Mouse (Mus musculus): ENCODE measurements around the gene Usp24. TPM values are rescaled to one million over a fixed set of nuclear protein-coding genes. Genes with fewer than 3 reads are reported as not detected.

The Usp24 gene
- polyA plus RNA-seq, 1 experiment from 2014 or later = 8.9 TPM

DNA sequence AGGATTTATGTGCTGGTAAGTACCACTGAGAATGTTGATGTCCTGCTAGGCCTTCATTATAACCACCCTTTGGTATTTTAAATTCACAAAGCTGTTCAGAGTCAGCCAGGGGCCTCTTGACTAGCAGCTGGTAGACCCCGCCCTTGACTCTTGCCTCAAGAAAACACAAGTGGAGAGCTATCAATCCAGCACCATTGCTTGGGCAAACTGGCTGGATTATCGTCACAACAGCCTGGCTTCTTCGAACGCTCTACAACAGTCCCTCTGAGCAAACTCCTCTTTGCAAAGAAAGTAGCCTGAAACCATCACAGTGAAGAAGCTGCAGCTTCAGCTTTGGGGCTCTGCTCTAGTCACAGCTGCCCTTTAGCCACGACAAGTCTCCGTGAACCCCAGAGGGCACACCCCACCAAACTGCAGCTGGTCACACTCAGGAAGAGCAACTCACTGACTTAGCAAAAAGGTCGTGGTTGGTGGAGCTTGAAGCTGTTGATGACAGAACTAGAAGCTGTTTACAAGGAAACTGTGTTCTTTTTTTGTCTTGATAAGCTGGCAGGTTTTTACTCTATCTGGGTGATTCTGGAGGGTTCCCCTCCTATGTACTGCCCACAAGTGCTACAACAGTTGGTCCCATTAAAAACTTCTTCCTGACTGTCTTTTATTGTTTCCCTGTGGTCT lies 19.5 kb upstream of the Usp24 start:
- H3K4me3 ChIP-seq = no peak overlapping the region
- H3K9me3 ChIP-seq = no peaks in the 10 kb centered on the region
- H3K9ac ChIP-seq (replicated peaks) = no peak overlapping the region
- H3K36me3 ChIP-seq = no peaks in the 10 kb centered on the region
- H3K27me3 ChIP-seq = no peaks in the 10 kb centered on the region
- ATAC-seq (replicated peaks) = no peak
- no peak overlapping the region for H3K4me2 ChIP-seq (replicated peaks)
- 90% methylated on average over 7 of the region's 7 CpGs for WGBS
- no peak overlapping the region for H3K27ac ChIP-seq (replicated peaks)
- H3K4me1 ChIP-seq = no peaks in the 10 kb centered on the region

DNA sequence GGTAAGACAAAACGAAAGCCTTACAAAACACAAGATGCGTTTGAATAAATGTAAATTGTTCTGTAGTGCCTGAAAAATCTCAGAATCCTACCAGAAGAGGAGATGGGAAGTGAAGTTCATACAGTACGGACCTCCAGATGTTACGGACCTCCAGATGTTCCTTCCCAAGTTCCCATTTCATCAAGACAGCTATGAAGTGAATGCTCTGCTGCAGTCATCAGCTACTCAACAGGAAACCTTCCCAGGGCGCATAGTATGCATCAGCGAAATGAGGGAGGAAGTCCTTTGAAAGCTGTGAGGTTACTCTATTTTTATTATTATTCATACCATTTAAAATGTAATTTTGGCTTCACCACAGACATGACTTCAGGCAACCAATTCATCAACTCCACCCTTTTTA lies 14.7 kb upstream of the Usp24 start:
- Histone ChIP-seq H3K9ac (replicated peaks) (no peak overlapping the region), H3K27ac (replicated peaks) (no peak overlapping the region), H3K36me3 (no peaks in the 10 kb centered on the region), H3K27me3 (no peaks in the 10 kb centered on the region), H3K4me3 (no peak overlapping the region), H3K9me3 (no peaks in the 10 kb centered on the region), H3K4me1 (no peaks in the 10 kb centered on the region), H3K4me2 (replicated peaks) (no peak overlapping the region)
- 87% methylated on average over 6 of the region's 6 CpGs for WGBS
- no peak for ATAC-seq (replicated peaks)

DNA sequence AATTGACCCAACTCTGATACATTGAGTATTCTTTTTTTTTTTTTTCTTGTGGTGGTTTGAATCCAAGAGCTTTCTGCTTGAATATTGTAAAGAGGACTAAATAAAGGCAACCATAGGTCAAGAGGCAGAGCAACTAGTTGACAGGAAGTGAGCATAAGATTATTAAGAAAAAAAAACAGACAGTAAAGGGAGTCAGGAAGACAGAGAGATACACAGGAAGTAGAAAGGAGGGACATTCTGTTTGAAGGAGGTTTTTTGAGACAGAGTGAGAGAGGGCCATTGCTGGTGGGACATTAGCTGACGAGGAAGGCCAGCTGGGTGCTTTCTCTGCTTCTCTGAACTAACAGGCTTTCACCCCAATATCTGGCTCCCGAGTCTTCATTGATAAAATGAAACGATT lies 7.9 kb upstream of the Usp24 start:
- WGBS = 90% methylated on average over 3 of the region's 3 CpGs
- H3K36me3 ChIP-seq = no peaks in the 10 kb centered on the region
- ATAC-seq (replicated peaks) = no peak
- no peak overlapping the region for H3K27ac ChIP-seq (replicated peaks)
- H3K9ac ChIP-seq (replicated peaks) = no peak overlapping the region
- no peak overlapping the region for H3K4me3 ChIP-seq
- no peaks in the 10 kb centered on the region for H3K27me3 ChIP-seq
- H3K9me3 ChIP-seq = no peaks in the 10 kb centered on the region
- H3K4me2 ChIP-seq (replicated peaks) = no peak overlapping the region
- H3K4me1 ChIP-seq = no peaks in the 10 kb centered on the region

DNA sequence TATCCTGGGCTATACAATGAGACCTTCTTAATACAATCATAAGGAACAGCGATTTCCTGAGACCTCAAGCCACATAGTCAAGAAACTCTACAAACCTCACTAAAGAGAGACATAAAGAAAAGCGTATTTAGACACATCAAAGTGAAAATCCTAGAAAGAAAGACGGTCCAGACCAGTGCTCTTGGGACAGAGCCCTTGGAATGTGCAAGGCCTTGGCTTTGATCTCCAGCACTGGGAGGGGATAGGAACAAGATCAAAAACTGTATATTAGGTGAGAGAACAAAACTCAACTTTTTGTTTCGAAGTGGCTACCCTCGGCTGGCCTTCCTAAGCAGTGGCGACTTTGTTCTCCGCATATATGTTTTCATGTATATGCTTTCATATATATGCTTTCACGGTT lies 3.4 kb upstream of the Usp24 start:
- H3K4me2 ChIP-seq (replicated peaks) = no peak overlapping the region
- no peak for ATAC-seq (replicated peaks)
- H3K36me3 ChIP-seq = no peaks in the 10 kb centered on the region
- H3K27me3 ChIP-seq = no peaks in the 10 kb centered on the region
- H3K9me3 ChIP-seq = no peaks in the 10 kb centered on the region
- no peak overlapping the region for H3K9ac ChIP-seq (replicated peaks)
- no peak overlapping the region for H3K27ac ChIP-seq (replicated peaks)
- H3K4me1 ChIP-seq = peaks cover 13% of the 10 kb centered on the region
- no peak overlapping the region for H3K4me3 ChIP-seq
- WGBS = 77% methylated on average over 8 of the region's 8 CpGs

DNA sequence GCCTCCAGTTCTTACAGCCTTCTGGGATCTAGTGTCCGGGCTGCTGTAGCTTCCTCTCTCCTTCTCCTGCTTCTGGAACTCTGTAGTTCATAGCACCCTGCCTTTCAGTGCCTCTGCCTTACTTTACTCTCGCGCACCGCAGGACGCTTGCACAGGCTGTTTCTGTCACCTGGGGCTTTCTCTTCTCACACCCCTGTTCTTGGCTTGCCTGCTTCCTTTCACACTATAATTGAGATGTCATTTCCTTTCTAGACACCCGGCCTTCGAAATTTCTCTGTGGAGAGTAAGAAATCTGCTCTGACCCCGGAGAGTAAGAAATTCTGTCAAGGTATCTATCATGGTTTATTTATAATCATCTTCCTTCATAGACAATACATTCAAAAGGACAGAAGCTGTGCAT lies 2.9 kb upstream of the Usp24 start:
- Histone ChIP-seq H3K4me1 (peaks cover 17% of the 10 kb centered on the region), H3K9me3 (no peaks in the 10 kb centered on the region), H3K4me3 (no peak overlapping the region), H3K27ac (replicated peaks) (no peak overlapping the region), H3K27me3 (no peaks in the 10 kb centered on the region), H3K36me3 (no peaks in the 10 kb centered on the region), H3K9ac (replicated peaks) (no peak overlapping the region), H3K4me2 (replicated peaks) (no peak overlapping the region)
- ATAC-seq (replicated peaks) = no peak
- WGBS = 91% methylated on average over 8 of the region's 8 CpGs

DNA sequence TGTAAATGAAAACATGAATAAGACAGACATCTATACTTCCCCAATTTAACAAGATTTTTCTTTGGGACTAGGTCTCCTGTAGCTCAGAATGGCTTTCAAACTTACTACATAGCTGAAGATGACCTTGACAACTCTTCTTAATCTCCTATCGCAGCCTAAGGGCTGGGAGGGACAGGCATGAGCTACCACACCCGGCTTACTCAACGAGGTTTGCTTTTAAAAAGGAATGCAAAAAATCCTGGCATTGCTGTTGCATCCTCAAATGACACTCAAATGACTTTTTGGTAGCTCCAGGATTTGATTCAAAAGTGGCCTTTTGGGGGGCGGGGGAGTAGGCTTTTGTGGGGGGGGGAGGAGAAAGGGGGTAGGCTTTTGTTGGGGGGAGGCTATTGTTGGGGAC lies 2.1 kb upstream of the Usp24 start:
- peaks cover 25% of the 10 kb centered on the region for H3K4me1 ChIP-seq
- no peaks in the 10 kb centered on the region for H3K27me3 ChIP-seq
- H3K9me3 ChIP-seq = no peaks in the 10 kb centered on the region
- H3K36me3 ChIP-seq = no peaks in the 10 kb centered on the region
- H3K4me3 ChIP-seq = no peak overlapping the region
- ATAC-seq (replicated peaks) = no peak
- H3K27ac ChIP-seq (replicated peaks) = no peak overlapping the region
- no peak overlapping the region for H3K9ac ChIP-seq (replicated peaks)
- H3K4me2 ChIP-seq (replicated peaks) = no peak overlapping the region
- WGBS = 59% methylated on average over 4 of the region's 4 CpGs

DNA sequence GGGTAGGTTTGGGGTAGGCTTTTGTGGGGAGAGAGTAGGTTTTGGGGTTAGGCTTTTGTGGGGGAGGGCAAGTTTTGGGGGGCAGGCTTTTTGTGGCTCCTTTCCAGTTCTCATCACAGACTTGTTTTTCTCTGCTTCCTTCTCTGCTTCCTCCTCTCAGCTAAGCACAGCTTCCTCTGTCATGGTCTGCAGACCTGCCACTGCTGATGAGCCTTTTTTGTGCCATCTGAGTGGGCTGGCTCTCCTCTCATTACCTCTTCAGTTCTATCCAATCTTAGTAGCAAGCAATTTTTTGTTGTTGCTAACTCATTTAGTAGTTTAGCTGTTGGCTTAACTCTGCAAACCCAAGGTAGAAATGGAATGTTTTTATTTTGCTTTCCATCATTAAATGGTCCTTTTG lies 1.7 kb upstream of the Usp24 start:
- no peak for ATAC-seq (replicated peaks)
- H3K4me3 ChIP-seq = no peak overlapping the region
- H3K4me1 ChIP-seq = peaks cover 29% of the 10 kb centered on the region
- H3K27ac ChIP-seq (replicated peaks) = no peak overlapping the region
- H3K9ac ChIP-seq (replicated peaks) = no peak overlapping the region
- H3K36me3 ChIP-seq = no peaks in the 10 kb centered on the region
- H3K4me2 ChIP-seq (replicated peaks) = no peak overlapping the region
- H3K27me3 ChIP-seq = no peaks in the 10 kb centered on the region
- no peaks in the 10 kb centered on the region for H3K9me3 ChIP-seq

DNA sequence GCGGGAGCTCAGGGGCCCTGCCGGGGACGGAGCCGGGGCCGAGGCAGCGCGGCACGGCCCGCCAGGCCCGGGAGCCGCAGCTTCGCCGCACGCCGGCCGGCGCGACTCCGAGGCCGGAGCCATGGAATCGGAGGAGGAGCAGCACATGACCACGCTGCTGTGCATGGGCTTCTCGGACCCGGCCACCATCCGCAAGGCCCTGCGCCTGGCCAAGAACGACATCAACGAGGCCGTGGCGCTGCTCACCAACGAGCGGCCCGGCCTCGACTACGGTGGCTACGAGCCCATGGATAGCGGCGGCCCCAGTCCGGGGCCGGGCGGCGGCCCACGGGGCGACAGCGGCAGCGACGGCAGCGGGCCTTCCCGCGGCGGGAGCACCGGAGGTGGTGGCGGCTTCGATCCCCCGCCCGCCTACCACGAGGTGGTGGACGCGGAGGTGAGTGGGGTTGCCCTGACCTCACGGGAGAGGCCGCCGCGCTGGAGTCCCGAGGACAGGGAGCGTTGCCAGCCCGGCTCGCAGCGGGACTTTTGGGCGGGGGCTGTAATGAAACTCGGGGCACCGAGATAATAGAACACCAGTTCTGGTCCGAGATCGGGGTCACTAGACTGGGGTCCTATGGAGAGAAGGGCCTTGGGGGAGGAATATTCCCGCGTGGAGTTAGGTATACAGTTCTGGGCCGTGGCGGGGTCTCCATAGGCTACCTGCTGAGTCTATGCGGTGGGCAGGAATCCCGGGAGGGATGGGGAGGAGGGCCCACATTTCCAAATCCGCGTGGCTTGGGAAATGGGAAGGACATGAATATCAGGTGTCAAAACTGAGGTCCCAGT lies 552 bp downstream of the Usp24 start:
- Histone ChIP-seq H3K27me3 (no peaks in the 10 kb centered on the region), H3K9ac (replicated peaks) (peak overlapping the region; percentile 97), H3K36me3 (no peaks in the 10 kb centered on the region), H3K4me3 (peak overlapping the region; percentile 95), H3K4me2 (replicated peaks) (peak overlapping the region; percentile 75), H3K27ac (replicated peaks) (peak overlapping the region; percentile 89), H3K4me1 (peaks cover 41% of the 10 kb centered on the region), H3K9me3 (no peaks in the 10 kb centered on the region)
- peak; percentile 79 for ATAC-seq (replicated peaks)
- WGBS = under 1% methylated on average over 81 of the region's 81 CpGs

DNA sequence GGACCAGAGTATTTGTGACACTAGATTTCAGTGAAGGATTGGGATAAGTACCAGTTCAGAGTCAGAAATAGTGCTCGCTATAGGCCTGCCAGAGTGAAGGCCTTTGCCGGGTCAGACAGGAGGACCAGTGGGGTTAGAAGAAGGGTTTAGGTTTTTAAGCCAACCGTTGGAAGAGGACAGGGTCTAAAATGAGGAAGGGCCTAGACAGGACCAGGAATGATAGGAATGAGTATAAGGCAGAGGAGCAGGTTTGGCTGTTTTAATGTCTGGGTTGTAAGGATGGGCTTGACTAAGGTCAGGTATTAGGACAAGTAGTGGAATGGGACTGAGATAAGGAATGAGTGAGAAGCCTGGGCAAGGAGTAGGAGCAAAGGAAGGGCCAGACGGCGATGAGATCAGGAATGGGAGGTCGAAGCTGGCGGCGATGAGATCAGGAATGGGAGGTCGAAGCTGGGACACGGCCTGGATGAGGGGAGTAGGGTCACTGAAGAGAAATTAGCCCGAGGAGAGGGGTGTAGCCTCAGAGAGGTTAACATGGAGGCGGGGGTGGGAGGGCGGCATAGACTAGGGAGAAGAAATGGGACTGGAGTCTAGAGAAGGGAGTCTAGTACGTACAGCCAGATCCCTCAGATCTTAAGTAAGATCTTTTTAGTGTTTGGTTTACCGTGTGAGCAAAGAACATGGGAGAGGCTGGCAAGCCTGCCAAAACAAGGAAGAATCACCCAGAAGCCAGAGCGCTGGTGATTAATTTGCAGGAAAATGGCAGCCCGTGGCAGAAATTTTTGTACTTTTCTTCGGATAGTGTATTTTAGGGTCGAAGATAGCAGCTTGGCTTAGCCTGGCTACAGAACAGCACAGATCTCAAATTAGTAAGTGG lies 1.4 kb downstream of the Usp24 start:
- Histone ChIP-seq H3K27me3 (no peaks in the 10 kb centered on the region), H3K9ac (replicated peaks) (peak overlapping the region; percentile 97), H3K4me2 (replicated peaks) (peak overlapping the region; percentile 75), H3K4me1 (peaks cover 41% of the 10 kb centered on the region), H3K4me3 (peak overlapping the region; percentile 95), H3K36me3 (no peaks in the 10 kb centered on the region), H3K9me3 (no peaks in the 10 kb centered on the region), H3K27ac (replicated peaks) (peak overlapping the region; percentile 89)
- 12% methylated on average over 19 of the region's 19 CpGs for WGBS
- ATAC-seq (replicated peaks) = peak; percentile 17; the same call in 1 of the 2 replicates

DNA sequence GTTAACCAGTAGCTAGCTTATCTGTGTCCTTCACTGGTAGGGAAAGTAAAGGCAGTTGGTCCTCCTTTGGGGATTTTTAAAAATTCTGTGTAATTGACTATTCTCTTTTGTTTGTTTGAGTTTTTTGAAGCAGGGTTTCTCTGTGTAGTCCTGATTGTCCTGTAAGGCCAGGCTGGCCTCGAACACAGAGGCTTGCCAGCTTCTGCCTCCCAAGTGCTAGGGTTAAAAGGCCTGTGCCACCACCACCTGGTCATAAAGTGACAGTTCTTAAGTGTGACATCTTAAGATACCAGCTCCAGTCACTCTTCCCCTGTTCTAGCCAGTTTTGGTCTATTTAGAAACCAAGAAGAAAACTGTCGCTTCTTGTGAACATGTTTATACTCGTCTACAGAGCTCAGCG lies 2.2 kb downstream of the Usp24 start:
- Histone ChIP-seq H3K27ac (replicated peaks) (no peak overlapping the region), H3K4me1 (peaks cover 41% of the 10 kb centered on the region), H3K9ac (replicated peaks) (no peak overlapping the region), H3K27me3 (no peaks in the 10 kb centered on the region), H3K4me2 (replicated peaks) (peak overlapping the region; percentile 75), H3K4me3 (peak overlapping the region; percentile 95; the same call in 1 of the 2 replicates), H3K9me3 (no peaks in the 10 kb centered on the region), H3K36me3 (no peaks in the 10 kb centered on the region)
- 70% methylated on average over 4 of the region's 4 CpGs for WGBS
- ATAC-seq (replicated peaks) = no peak

DNA sequence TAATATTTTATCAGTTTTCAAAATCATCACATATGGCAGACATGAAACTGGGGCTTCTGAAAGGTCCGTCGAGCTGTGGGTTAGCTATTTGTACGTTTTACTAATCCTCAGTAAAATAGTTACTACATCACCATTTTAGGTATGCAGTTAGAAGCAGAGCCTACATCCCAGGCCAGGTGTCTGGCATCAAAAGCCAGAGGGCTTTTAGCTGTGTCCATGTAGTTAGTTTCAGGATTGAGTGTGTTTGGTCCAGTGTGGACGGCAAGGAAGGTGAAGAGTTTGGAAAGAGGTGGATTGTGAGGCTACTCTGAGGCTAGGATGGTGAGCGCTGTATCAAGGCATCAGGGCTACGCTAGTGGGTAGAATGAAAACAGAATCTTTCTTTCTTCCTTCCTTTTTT lies 3.0 kb downstream of the Usp24 start:
- Histone ChIP-seq H3K4me1 (peaks cover 41% of the 10 kb centered on the region), H3K4me3 (no peak overlapping the region)
- ATAC-seq (replicated peaks) = no peak

DNA sequence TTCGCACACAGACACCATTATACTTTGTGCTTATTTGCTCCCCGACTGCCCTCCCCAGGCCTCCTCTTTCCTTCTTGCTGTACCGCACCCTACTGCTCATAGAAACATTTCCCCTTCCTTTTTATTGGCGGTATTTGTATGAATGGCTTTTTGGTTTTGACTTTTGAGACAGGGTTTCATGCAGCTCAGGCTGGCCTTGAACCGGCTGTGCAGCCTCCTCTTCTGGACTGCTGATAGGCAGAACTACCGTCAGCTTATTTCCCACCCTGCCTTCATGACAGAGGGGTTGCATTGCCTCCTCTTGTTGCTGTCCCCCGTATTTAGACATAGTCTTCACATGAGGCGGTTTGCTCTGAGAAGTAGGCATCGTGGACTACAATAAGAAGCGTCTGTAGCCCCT lies 6.8 kb downstream of the Usp24 start:
- Histone ChIP-seq H3K4me2 (replicated peaks) (no peak overlapping the region), H3K4me1 (peaks cover 26% of the 10 kb centered on the region), H3K27ac (replicated peaks) (no peak overlapping the region), H3K36me3 (no peaks in the 10 kb centered on the region), H3K9ac (replicated peaks) (no peak overlapping the region), H3K4me3 (no peak overlapping the region), H3K9me3 (no peaks in the 10 kb centered on the region), H3K27me3 (no peaks in the 10 kb centered on the region)
- ATAC-seq (replicated peaks) = no peak
- WGBS = 89% methylated on average over 10 of the region's 10 CpGs

More for the DNA sequence above, 3.0 kb downstream of the Usp24 start:
- WGBS = 88% methylated on average over 6 of the region's 6 CpGs
- no peaks in the 10 kb centered on the region for H3K36me3 ChIP-seq
- no peak overlapping the region for H3K27ac ChIP-seq (replicated peaks)
- H3K9me3 ChIP-seq = no peaks in the 10 kb centered on the region
- H3K9ac ChIP-seq (replicated peaks) = no peak overlapping the region
- H3K4me2 ChIP-seq (replicated peaks) = no peak overlapping the region
- H3K27me3 ChIP-seq = no peaks in the 10 kb centered on the region
